Mouse (Mus musculus) left cerebral cortex, postnatal 14 days (tissue): ENCODE measurements around the gene Lbx2. TPM values are rescaled to one million over a fixed set of nuclear protein-coding genes. Genes with fewer than 3 reads are reported as not detected.

Experiments
- DNase-seq, 2 experiments: peaks; one replicate each; pipeline ENCODE4 v3.0.0; 2021 to 2022; ENCODE audit warnings: low spot score in 2 of 2, mixed read lengths in 1 of 2
- intact Hi-C: fragments of 180-260 bp; cut with DNase I; formaldehyde crosslinking; loops from one replicate; pipeline ENCODE4 v1.15.1; 2025
- total RNA-seq, 2 experiments: library from RNA; stranded (reverse); gene quantifications; 2 replicates each; pipeline ENCODE4 v1.2.3; 2021

The Lbx2 gene
- total RNA-seq, 2 experiments from 2014 or later: 0.46 TPM; not detected in 1

DNA sequence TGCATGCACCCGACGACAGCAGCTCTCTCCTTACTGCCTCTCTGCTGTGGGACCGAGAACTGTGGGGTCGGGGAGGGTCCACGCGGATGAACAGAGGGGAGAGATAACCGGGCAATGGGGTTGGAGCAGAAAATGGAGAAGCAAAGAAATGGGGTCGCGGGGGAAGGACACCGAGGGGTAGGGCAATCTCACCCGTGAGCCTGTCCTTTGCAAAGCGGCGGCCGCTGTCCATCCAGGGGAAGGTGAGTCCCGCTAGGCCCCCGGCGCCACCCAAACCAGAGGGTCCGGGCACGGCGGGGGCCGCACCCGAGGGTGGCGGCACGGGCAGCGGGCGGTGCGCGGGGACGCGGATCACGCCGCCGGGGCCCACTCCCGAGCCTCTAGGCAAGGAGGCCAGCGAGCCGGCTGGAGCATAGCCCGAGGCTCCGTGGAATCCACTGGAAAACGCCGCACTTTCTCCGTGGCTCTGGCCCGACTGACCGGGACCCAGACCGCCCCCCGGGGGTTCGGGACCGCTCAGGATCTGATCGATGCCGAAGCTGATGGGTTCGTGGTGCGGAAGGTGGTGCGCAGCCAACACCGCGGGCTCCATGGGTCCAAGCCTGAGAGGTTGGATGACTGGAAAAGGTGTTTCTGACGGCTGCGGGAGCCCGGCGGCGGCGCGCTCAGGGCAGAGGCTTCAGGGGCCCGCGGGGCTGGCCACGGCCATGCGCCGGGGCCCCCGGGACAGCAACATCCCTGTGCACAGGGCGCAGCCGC lies 16.5 kb upstream of the Lbx2 start:
- no peak for DNase-seq
- intact Hi-C loops: no loop called here

- no peak for DNase-seq
- intact Hi-C loops: no loop called here
These were observed 16.1 kb upstream of the Lbx2 start, which contains the start of gene Tlx2 for GRCm38 (mm10) chr6:83070247-83070310. Gene Tlx2 (minus strand): TSS chr6:83070293.

GRCm38 (mm10) chr6:83070311-83071219 lies 15.6 kb upstream of the Lbx2 start:
- intact Hi-C loops: no loop called here
- DNase-seq: no peak

DNA sequence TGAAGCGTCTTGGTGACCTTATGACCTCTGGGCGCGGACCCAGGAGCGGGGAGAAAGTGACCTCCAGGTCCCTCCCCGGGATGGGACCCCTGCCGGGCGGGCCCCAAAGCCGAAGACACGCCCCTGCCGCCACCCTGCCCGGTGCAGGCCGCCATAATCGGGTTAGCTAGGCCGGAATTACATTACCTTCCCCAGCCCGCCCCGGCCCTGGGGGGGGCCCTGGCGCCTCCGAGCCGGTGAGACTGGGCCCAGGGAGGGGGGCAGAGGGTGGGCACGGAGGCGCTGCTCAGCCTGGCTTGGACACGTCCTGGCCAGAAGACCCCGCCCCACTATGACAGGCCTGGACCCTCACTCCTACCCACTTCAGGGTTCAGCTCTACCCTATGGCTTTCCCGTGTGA lies 14.9 kb upstream of the Lbx2 start:
- no peak for DNase-seq
- intact Hi-C loops: no loop called here

DNA sequence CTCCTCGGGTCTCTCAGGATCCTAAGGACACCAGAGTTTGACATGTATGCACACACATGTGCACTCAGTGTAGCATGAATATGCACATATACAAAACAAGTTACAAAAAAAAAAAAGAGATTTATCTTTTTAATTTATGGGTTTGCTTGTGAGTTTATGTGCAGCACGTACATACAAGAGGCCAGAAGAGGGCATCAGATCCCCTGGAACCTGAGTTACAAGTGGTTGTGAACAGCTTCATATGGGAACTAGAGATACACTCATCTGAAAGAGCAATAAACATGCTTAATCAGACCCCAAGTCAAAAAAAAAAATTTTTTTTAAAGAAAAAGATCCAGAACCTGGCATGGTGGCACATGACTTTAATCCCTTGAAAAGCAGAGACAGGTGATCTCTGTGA lies 11.2 kb upstream of the Lbx2 start:
- intact Hi-C loops: loop anchor here (5.0 kb wide), 1 partner anchor 78 kb away; no protein-coding TSS in a partner anchor
- no peak for DNase-seq

DNA sequence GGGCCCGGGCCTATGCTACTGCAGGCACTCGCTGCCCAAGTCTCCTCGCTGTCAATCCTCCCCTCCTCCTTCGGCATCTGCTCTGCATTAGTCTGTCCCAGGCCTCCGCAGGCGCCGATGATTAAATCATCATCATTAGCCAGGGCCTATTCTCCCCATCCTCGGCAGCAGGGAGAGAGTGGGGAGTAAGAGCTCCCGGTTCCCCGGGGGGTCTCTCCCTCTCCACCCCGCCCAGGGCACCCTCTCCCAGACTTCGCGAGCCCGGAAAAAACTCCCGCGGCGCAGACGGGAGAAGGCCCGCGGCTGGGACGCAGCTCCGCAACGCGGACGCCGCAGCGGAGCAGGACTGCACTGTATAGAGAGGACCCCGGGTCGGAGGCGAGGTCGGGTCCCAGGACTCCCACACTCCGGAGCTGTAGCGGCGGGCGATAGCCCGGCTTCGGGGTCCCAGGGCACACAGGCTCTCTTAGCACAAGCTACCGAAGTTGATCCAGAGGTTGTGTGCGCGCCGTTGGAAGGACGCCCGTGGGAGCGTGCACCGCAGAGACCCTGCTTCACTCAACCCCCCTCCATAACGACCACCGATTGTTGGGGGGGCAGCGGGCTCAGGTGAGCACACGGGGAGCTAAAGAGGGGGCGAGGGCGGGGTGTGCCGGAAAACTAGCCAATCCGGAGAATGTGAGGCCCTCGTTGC lies 8.4 kb upstream of the Lbx2 start, which contains the start of gene Pcgf1:
Gene Pcgf1, plus strand, starts transcription at position 240 of the 694 bp plus-strand sequence.
- DNase-seq: peak in 1 of 2 experiments; percentile 35
- intact Hi-C loops: loop anchor here (5.0 kb wide), 1 partner anchor 80 kb away; no protein-coding TSS in a partner anchor

DNA sequence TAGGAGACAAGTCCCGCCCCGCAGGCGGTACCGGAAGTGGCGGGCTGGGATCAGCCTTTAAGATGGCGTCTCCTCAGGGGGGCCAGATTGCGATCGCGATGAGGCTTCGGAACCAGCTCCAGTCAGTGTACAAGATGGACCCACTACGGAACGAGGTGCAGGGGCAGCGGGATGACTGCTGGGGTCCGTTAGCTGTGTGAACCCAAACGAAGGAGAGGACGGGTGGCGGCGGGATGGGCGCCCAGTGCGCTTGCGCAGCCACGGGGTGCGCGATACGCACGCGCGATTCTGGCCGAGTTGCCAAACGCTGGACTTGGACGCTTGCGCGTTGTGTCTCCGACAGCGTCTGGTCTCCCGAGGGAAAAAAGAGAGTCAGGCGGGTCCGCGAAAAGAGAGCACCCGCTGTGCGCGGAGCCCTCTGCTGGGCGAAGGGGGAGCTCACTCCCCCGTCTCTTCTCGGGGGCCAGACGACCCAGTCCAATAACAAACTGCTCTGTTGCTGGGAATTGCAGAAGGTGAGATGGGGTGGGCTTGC lies 7.8 kb upstream of the Lbx2 start:
- peak; percentile 98 to 99 for DNase-seq
- intact Hi-C loops: loop anchor here (5.0 kb wide), 1 partner anchor 81 kb away; no protein-coding TSS in a partner anchor

- no peak for DNase-seq
- intact Hi-C loops: no loop called here
These were observed 6.0 kb upstream of the Lbx2 start for GRCm38 (mm10) chr6:83080210-83080609.

GRCm38 (mm10) chr6:83083497-83083896 lies 2.7 kb upstream of the Lbx2 start:
- DNase-seq: no peak
- intact Hi-C loops: no loop called here

DNA sequence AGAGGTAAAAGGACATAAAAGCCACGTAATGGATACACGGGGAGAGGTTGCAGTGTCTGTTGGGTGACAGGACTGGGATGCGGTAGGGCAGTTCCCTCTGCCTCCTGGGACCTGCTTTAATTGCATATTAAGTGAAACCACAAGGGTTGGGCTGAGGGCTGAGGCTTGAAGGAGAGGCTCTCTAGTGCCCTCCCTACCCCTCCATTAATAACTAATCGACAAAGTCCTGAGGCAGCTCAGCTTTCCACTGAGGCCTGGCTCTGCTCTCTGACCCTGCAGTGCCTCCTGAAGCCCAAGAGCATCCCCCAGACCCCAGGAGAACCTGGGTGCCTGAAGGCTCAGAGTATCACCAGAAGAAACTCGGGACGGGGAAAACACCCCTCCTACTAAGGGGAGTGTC lies 1.7 kb upstream of the Lbx2 start:
- intact Hi-C loops: no loop called here
- no peak for DNase-seq

GRCm38 (mm10) chr6:83087205-83087925 lies 1.2 kb downstream of the Lbx2 start:
- DNase-seq: no peak
- intact Hi-C loops: no loop called here

DNA sequence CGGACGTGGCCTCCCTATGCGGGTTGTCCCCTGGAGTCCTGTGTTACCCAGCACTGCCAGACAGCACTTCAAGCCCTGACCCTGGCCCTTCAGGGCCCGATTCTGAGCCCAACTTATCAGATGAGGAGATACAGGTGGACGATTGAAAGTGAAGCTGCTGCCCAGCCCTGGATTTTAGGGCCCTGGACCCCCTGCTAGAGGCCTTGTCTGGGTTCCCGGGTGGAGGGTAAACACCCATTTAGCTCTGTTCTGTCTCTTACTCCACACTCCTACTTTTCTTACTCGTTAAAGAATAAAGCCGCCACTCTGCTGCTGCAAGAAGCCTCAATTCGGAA lies 1.7 kb downstream of the Lbx2 start:
- no peak for DNase-seq
- intact Hi-C loops: no loop called here

GRCm38 (mm10) chr6:83092416-83093127 lies 6.4 kb downstream of the Lbx2 start:
- intact Hi-C loops: no loop called here
- no peak for DNase-seq

GRCm38 (mm10) chr6:83095968-83096367 lies 9.8 kb downstream of the Lbx2 start:
- no peak for DNase-seq
- intact Hi-C loops: no loop called here

DNA sequence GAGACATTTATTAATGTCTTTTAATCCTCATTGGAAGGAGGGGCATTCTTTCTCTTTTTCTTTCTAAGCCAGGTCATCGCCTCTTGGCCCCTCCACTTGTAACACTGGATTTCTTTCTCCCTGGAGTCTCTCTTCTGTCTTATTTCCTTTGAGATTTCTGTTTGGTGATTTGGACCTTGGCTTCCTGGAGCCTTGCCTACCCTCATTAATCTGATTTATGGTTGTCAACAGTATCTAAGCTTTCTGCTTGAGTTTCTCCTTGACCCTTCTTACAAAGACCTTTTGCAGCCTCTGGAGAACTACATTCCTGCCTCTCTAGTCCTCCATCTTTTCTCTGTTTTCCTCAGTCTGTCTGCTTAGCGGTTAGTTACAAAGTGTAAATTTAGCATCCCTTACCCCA lies 12.2 kb downstream of the Lbx2 start:
- intact Hi-C loops: no loop called here
- no peak for DNase-seq

- intact Hi-C loops: loop anchor here (1.0 kb wide), 2 partner anchors 47 to 105 kb away; partner anchors contain the start of gene Aup1
- peak; percentile 89 to 92 for DNase-seq
These were observed 15.1 kb downstream of the Lbx2 start, which contains the start of the genes Ccdc142 and Gm42688 for GRCm38 (mm10) chr6:83101316-83101687. Gene Ccdc142 (plus strand): TSS chr6:83101601. Gene Gm42688 (plus strand): TSS chr6:83101617.

- peak; percentile 46 to 63 for DNase-seq
- intact Hi-C loops: loop anchor here (1.0 kb wide), 2 partner anchors 48 to 106 kb away; partner anchors contain the start of gene Aup1
These were observed 15.8 kb downstream of the Lbx2 start for GRCm38 (mm10) chr6:83101688-83102556.

GRCm38 (mm10) chr6:83103130-83103650 lies 17.0 kb downstream of the Lbx2 start:
- no peak for DNase-seq

More at GRCm38 (mm10) chr6:83103130-83103650, 17.0 kb downstream of the Lbx2 start:
- intact Hi-C loops: no loop called here
